Mouse (Mus musculus): Measurements from ENCODE around the gene Ess2. TPM values are rescaled to one million over a fixed set of nuclear protein-coding genes. Genes with fewer than 3 reads are reported as not detected.
A peak's percentile ranks its signal among the peaks of the same experiment; 100 is the strongest.
"Not testable (repeated sequence)": the region's sequence is repeated elsewhere in the genome, so short reads cannot be mapped to it uniquely, and the experiment has no call there.

Gene Ess2
- 9.4 and 10.9 TPM in 2 replicates for total RNA-seq (2015; ENCODE audit: low replicate concordance)
- 9.6 and 27.5 TPM in 2 replicates for total RNA-seq (2017; ENCODE audit: low replicate concordance)

GRCm38 (mm10) chr16:17911052-17911595 lies at the start of gene Ess2:
TSS of gene Ess2 (minus strand) at chr16:17911348.
- peak; percentile 97 for ATAC-seq (replicated peaks; ENCODE audit: low FRiP score, poor library complexity, severe bottlenecking)

DNA sequence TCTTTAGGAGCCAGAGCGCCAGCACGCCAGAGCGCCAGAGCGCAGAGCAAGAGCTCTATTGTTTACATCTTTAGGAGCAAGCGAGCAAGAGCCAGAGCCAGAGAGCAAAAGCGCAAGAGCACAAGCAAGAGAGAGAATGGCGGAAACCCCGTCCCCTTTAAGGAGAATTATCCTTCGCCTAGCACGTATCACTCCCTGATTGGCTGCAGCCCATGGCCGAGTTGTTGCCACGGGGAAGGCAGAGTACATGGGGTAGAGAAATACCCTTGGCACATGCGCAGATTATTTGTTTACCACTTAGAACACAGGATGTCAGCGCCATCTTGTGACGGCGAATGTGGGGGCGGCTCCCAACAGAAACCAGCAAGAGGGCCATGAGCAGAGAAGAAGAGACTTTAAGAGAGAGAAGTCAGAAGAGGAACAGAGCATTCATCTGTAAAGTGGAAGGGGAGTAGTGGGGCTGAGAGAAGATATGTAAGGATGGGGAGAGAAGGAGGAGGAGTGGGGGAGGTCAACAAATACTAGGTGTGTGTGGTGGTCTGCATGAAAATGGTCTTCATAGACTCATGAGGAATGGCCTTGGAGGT lies 45.0 kb upstream of the Ess2 start:
- not testable (repeated sequence) for ATAC-seq (replicated peaks; ENCODE audit: low FRiP score, poor library complexity, severe bottlenecking)

DNA sequence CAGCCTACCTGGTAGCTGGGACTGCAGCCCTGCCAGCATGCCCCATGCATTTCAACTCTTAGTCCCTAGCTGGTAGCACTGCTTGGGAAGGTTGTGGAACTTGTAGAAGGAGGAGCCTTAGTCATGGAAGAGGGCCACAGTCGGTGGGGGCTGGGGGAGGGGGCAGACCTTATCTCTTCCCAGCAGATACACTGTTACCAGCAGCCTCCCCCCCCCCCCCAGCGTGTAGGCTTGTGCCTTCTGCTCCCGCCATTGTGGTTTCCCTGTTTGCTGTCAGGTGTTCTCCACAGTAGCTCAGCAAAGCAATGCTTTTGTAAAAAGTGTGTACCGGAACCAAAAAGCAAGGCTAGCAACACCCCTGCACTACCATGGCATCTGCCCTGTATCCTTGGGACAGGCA lies 40.5 kb upstream of the Ess2 start:
- no peak for ATAC-seq (replicated peaks; ENCODE audit: low FRiP score, poor library complexity, severe bottlenecking)

GRCm38 (mm10) chr16:17950068-17950467 lies 38.9 kb upstream of the Ess2 start:
- no peak for ATAC-seq (replicated peaks; ENCODE audit: low FRiP score, poor library complexity, severe bottlenecking)

GRCm38 (mm10) chr16:17949421-17949877 lies 38.3 kb upstream of the Ess2 start:
- ATAC-seq (replicated peaks; ENCODE audit: low FRiP score, poor library complexity, severe bottlenecking) = no peak

- no peak for ATAC-seq (replicated peaks; ENCODE audit: low FRiP score, poor library complexity, severe bottlenecking)
Observed at GRCm38 (mm10) chr16:17945081-17945831, 34.1 kb upstream of the Ess2 start.

- no peak for ATAC-seq (replicated peaks; ENCODE audit: low FRiP score, poor library complexity, severe bottlenecking)
Observed at GRCm38 (mm10) chr16:17943466-17943865, 32.3 kb upstream of the Ess2 start.

DNA sequence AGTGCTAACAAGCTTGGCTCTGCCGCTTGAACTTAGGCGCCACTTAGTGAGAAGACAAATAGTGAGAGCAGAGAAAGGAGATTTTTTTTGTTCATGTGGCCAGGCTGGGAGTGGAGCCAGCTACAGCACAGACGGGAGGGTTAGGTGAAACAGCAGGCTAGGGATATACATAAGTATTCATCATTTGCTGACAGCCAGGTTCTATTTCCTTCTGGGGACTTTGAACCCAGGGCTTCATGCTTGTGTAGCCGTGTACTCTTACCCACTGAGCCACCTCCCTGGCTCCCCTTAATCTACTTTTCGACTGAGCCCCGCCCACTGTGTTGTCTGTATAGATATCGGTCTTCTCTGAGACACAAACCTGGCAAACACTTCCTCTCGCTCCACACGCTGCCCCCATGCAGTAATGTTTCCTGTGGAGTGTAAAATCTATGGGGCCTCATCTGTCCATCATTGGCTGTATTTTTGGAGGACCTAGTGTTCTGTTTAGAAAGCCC lies 28.2 kb upstream of the Ess2 start:
- ATAC-seq (replicated peaks; ENCODE audit: low FRiP score, poor library complexity, severe bottlenecking) = peak; percentile 83

- ATAC-seq (replicated peaks; ENCODE audit: low FRiP score, poor library complexity, severe bottlenecking) = peak; percentile 93
Observed at GRCm38 (mm10) chr16:17938821-17939220, 27.7 kb upstream of the Ess2 start.

DNA sequence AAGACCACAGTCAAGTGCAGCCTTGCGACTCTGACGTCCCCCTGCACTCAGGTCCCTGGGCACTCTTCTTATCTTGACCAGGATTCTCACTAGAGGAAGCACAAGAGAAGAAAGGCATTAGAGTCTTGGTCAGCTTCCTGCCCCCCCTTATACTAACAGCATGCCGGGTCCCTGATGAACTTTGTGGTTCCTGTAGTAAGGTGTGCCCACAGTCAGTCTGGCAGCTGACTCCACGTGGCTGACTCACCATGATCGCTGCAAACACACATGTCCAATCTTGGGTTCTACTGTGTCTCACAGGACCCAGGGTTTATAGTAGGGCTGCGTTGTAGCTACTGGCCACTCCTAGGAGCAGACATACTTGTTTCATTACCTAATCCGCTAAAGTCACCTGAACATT lies 27.0 kb upstream of the Ess2 start:
- ATAC-seq (replicated peaks; ENCODE audit: low FRiP score, poor library complexity, severe bottlenecking) = no peak

DNA sequence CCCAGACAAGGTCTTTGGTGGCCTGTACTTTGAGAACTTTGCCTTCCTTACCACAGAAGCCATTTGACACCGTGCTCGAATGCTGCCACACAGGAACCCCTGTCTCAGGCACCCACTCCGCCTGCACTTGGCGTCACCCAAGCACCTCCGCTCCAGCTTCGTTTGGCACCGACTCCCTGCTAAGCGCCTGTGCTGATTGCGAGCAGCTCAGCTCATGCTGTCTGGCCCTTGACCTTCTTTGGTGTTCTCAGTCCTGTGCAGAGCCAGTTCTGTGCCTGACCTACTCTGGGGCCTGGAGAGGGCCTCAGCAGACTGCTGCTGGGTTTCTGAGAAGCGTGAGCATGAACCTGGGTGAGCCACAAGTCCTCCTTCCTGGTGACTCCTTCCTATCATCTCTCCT lies 25.6 kb upstream of the Ess2 start:
- no peak for ATAC-seq (replicated peaks; ENCODE audit: low FRiP score, poor library complexity, severe bottlenecking)

DNA sequence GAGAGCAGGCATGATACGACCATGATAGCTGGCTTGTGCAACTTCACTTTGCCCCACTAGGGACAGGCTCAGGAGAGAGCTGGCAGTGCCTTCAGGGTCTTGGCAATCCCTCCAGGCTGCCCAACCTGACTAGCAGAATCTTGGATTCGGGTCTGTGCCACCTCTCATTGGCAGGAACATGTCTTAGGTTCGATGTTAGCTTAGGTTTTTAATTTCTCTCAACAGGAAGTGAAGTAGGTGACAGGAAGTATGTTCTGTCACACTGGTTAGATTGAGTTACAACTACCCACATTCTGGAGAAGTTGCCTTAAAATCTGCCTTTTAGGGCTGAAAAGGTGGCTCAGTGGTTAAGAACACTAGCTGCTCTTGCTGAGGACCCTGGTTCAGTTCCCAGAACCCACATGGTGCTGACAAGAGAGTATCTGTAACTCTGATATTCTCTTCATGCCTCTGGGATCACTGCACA lies 23.3 kb upstream of the Ess2 start:
- no peak for ATAC-seq (replicated peaks; ENCODE audit: low FRiP score, poor library complexity, severe bottlenecking)

DNA sequence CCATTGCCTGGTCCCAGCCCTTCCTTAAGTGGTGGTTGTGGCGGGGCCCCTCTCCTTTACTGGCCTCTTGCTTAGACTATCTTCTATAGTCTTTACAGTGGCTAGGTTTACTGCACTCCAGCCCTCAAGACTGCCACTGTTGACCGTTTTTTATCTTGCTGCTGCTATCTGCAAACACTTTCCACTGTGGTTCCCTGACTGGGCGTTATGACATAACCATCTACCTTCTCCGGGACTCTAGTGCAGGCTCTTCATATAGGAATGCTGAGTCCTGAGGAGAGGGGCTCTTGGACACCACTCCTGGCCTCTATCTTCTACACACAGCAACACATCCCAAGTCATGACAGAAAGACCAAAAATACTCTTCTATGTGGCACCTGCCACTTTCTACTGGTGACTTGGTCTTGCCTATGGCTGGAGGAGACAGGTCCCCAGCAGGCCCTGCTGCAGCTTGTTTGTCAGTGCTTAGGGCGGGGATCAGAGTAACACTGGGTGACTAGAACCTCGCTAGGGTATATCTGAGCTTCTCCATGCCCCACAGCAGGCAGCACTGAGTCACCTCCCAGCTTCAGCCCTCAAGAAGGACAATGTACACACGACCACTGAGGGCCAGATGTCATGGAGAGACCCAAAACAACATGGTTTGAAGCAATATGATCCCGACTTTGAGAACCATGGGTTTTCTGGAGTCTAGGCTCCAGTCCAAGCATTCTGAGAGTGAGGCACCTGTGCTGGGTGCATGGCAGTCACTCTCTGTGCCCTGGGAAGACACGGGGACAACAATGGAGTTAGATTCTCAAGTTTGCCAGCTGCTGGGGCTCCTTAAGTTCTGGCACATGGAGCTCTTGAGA lies 22.7 kb upstream of the Ess2 start:
- ATAC-seq (replicated peaks; ENCODE audit: low FRiP score, poor library complexity, severe bottlenecking) = peak; percentile 28; the same call in 1 of the 2 replicates

DNA sequence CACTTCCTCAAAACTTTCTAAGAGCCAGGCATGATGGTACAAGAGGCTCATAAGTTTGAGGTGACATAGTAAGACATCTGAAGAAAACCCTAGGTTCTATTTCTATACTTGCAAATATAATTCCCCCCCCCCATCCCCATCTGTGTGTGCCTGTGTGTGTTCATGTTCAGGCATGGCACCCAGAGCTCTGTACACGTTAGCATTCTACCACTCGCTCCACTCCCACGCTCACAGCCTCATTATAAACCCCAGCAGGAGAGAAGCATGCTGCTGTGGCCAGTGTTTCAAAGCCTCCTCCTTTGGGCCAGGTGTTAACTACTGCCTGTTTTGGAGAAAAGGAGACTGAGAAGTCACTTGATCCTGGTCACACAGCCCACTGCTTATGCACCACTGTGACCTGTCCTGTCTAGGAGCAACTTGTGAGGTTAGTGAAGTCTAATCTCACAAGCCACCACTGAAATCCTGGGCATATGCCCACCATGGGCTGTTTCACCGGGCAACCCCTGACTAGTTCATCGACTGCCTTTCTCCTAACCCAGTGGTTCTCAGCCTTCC lies 20.8 kb upstream of the Ess2 start:
- no peak for ATAC-seq (replicated peaks; ENCODE audit: low FRiP score, poor library complexity, severe bottlenecking)

GRCm38 (mm10) chr16:17929631-17930030 lies 18.5 kb upstream of the Ess2 start:
- ATAC-seq (replicated peaks; ENCODE audit: low FRiP score, poor library complexity, severe bottlenecking) = no peak

DNA sequence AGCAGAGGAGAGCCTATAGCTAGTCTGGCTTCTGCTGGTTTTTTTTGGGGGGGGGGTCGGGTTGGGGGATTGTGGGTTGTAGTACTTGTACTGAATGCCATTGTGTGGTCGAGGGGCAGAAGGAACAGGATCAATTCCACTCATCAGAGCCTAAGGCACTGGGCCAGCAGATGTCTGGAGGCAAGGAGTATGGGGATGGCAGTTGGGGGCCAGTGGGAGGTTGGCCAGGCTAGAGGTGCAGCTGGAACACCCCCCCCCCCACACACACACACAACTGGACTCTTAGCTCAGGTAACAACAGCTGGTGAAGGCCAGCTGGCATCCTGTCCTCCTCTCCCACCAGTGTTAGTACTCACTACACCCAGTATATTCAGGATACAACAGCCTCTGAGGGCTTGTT lies 18.1 kb upstream of the Ess2 start:
- ATAC-seq (replicated peaks; ENCODE audit: low FRiP score, poor library complexity, severe bottlenecking) = no peak

GRCm38 (mm10) chr16:17928627-17929104 lies 17.5 kb upstream of the Ess2 start:
- peak; percentile 77 for ATAC-seq (replicated peaks; ENCODE audit: low FRiP score, poor library complexity, severe bottlenecking)

DNA sequence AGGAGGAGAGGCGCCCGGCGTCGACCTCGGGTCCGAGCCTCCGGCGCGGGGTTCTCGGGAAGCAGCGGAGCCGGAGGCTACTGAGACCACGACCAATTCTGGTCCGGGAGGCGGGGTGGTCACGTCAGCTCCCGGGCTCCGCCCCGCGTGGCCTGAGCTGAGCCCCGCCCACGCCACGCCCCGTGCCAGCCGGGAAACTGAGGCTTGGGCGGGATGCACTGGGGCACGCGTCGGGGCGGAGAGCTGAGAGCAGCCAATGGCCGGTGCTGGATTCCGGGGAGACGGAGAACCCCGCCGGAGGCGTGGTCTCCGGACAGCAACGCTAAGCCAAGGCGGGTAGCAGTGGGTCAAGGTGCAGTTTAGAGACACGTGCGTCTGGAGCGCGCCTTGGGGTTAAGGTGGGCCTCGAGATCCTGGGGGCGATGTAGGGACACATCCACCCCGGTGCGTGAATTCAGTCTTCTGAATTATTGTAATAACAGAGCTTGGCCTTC lies 17.0 kb upstream of the Ess2 start, which contains the start of gene Slc25a1:
Slc25a1 (minus strand) TSS at position 133 of the 494 bp plus-strand sequence.
- ATAC-seq (replicated peaks; ENCODE audit: low FRiP score, poor library complexity, severe bottlenecking) = peak; percentile 78
